Mouse (Mus musculus) heart, adult 11 months (tissue): ENCODE results near the gene Car9.
"Not testable (repeated sequence)": the region's sequence is repeated elsewhere in the genome, so short reads cannot be mapped to it uniquely, and the experiment has no call there.

Experiments
- DNase-seq: peaks from one replicate; pipeline ENCODE4 v3.0.0; 2022

The Car9 gene

DNA sequence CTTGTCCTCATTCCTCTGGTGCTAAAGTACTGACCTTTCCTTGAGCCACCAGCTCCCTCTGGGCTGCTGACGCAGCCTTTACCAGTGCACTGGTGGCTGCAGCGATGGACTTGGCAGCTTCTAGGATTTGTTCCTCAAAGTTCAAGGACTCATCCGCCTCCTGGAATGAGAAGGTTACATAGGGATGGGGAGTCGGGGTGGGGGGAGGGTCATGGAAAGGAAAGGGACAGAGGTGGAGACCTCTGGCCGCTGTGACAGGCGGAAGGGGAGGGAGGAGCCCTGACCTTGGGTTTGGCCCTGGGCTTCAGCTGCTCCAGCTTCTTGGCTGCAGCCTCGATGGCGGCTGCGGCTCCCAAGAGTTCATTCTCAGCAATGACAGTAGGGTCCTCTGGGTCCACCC, 26.5 kb downstream of the Car9 start:
- DNase-seq = no peak

GRCm38 (mm10) chr4:43535628-43536027, 28.9 kb downstream of the Car9 start:
- no peak for DNase-seq

DNA sequence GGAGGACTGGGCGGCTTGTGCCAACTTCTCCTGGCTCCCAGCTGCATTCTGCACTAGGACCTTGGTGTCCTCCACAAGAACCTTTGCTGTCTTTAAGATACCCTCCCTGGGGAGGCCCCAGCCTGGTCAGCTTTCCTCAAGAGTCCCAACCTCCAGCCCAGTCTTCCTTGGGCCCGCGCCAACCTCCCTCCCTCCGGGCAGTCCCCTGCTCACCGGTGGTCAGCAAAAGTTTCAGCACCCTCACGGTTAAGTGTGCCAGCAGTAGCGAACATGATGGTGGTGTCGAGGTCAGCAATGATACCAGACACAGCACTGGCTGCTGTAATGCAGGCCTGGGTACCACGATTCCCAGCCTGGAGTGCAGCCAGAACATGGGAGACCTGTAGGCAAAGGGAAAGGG, 29.3 kb downstream of the Car9 start:
- DNase-seq = no peak

- DNase-seq = no peak
Observed at GRCm38 (mm10) chr4:43542044-43542443, 35.3 kb downstream of the Car9 start.

- DNase-seq = peak; percentile 92
Observed at GRCm38 (mm10) chr4:43546375-43547047, 39.7 kb downstream of the Car9 start.

DNA sequence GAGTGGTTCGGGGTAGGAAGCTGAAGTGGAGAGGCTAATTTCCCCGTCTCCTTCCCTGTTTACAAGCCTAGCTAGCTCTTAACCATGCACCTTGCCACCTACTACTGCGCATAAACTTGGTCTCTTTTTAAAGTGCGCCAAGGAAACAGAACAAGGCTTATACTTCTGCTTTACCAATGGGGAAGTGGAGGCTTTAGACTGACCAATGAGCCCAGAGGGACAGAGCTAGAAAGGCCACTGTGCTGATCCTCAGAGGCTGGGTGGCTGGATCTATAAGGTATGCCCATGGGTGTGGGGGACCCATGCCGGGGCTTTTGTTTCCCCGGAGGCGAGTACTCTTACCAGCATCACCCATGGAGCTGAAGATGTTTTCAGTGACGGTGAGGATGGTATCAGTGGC, 40.4 kb downstream of the Car9 start:
- peak; percentile 89 for DNase-seq

DNA sequence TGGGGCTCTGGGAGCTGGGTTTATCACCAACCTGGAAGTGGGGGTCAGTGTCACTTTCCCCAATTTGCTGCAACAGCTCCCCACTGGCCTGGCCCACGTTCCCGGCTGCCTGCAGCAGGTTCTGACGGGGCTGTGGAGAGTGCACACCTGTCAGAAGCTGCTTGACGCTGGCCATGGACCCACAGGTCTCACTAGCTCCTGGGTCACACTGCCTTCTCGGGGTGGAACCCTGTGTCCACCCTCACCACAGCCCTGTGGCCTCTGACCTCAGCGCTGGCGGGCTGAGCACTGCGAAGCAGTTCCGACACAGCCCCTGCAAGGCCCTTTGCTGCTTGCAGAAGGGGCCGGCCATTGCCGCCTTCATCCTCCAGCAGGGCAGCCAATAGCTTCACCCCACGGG, 42.3 kb downstream of the Car9 start:
- DNase-seq = peak; percentile 90

DNA sequence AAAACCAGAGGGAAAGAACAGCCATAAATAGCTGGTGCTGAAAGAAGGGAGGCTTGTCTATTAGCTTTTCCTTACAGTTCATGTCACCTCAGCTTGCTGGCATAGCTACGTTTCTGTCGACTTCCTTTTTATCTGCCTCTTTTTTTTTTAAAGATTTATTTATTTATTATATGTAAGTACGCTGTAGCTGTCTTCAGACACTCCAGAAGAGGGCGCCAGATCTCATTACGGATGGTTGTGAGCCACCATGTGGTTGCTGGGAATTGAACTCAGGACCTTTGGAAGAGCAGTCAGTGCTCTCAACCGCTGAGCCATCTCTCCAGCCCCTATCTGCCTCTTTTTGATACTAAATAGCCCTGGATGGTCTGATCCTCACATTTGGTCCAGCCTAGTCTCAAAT, 45.1 kb downstream of the Car9 start:
- not testable (repeated sequence) for DNase-seq

DNA sequence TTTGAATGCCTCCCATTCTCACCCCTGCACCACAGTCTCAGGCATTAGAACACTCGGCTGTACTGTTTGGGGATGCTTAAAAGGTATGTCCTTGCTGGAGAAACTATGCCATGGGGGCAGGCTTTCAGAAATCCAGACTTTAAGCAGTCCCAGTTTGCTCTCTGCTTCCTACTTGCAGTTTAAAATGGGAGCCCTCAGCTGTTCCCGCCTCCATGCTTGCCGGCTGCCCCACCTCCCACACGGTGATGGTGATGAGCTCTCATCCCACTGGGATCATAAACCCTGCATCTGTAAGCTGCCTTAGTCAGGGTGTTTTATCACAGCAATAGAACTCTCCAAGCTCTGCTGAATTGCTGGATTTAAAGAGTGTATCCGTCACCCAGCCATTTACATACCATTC, 45.7 kb downstream of the Car9 start:
- DNase-seq = no peak

- DNase-seq = no peak
Observed at GRCm38 (mm10) chr4:43553891-43554290, 47.1 kb downstream of the Car9 start.

DNA sequence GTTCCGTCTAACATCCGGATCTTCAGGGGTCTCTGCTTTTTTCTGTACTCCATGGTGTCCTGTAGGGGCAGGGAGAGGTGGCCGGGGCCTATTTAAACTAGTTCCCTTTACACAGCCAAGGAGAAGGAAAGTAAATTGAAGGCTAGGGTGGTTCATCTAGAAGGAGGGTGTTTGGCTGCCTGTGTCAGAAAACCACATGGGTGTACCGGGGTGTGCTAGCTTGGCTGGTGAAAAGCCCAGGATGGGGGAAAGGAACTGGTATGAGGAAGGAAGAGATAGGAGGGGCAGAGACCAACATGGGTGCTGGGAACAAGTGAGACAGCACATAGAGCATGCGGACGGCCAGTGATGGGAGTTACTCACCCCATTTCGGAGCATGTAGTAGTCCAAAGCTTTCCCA, 49.2 kb downstream of the Car9 start:
- DNase-seq = peak; percentile 92

DNA sequence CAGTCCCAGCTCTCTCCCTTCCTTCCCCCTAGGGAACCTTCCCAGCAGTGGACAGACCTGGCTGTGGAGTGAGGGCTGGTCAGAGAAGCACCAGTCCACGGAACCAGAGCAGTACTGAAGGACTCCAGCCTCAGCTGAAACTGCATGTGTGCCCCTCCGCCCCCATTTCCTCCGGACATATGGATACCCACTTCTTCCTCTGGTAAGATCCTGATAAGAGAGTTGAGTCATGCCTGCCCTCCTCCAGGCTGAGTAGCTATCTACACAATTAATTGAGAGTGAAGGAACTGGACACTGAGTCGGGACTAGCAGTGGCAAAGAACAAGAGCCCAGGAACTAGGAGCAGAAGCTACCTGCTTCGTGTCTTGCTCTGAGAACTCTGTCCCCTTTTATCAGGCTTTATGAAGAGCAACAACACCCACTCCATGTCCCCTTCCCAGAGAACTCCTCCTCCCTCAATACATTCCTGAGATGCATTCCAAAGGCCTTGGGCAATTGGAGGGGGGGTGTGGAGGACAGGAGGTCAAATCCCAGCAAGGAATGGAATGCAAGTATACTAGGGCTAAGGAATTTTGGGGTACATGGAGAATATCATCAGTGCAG, 51.4 kb downstream of the Car9 start:
- DNase-seq = peak; percentile 94

- DNase-seq = peak; percentile 97
Observed at GRCm38 (mm10) chr4:43558631-43559356, 52.0 kb downstream of the Car9 start.

- no peak for DNase-seq
Observed at GRCm38 (mm10) chr4:43559519-43560242, 52.9 kb downstream of the Car9 start.

- peak; percentile 99 for DNase-seq
Observed at GRCm38 (mm10) chr4:43560243-43560611, 53.5 kb downstream of the Car9 start.

DNA sequence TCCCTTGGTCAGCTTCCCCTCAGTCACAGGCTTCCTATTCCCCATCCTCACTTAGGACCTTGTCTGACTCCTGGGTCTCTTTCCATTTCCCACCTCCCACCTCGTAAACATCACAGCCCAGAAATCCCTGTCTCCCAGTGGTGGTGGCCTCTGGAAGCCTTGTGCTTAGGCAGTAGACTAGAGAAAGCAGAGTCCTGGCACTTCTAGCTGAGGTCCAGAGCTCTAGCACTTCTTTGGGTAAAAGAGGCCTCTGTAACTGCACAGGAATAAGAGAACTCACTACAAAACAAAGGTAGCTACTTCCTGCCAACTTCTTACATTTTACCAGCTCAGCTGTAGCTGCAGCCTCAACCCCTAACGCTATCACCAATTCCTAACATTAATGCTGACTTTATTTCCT, 54.2 kb downstream of the Car9 start:
- no peak for DNase-seq

- no peak for DNase-seq
Observed at GRCm38 (mm10) chr4:43561436-43561996, 54.8 kb downstream of the Car9 start.

GRCm38 (mm10) chr4:43561997-43562768, 55.4 kb downstream of the Car9 start, which contains the start of the genes Creb3 and Tln1:
TSS of gene Creb3 (plus strand) at chr4:43562332.
TSS of gene Tln1 (minus strand) at chr4:43562691.
- peak; percentile 100 for DNase-seq

DNA sequence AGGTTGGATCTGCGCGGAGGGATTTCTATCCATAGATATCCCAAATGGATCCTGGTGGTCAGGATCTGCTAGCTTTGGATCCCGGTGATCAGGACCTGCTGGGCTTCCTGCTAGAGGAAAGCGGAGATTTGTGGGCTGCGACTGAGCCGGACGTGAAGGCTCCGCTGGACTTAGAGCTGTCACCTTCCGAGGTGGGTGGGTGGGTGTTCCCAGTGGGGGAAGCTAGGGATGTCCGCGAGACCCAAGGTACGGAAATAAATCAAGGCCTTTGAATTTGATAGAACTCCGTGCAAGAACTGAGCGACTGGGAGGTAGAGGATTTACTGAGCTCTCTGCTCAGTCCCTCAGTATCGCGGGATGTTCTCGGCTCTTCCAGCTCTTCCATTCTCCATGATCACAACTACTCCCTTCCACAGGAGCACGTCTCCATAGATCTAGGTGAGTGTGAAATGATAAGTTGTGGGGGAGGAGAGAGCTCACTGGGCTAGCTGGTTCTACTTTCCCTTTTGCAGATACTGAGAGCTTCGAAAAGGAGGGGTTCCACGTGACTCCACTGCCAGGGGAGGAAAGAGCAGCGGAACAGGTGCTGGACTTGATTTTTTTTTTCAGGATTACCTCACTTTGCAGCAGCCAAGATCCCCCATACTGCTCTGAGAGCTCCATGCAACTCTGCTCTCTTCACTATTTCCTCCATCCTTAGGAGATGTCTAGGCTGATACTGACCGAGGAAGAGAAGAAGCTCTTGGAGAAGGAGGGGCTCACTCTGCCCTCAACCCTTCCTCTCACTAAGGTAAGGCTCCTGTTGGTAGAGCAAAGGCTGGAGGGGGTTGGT, 56.2 kb downstream of the Car9 start:
- DNase-seq = peak; percentile 94
